Mouse (Mus musculus): ENCODE measurements at regions not wholly inside any gene's neighbourhood (a gene's known extent, or its start where the extent isn't known, plus 50 kb on each side); places are given as distances from the start of the nearest gene placed in this dataset.

DNA sequence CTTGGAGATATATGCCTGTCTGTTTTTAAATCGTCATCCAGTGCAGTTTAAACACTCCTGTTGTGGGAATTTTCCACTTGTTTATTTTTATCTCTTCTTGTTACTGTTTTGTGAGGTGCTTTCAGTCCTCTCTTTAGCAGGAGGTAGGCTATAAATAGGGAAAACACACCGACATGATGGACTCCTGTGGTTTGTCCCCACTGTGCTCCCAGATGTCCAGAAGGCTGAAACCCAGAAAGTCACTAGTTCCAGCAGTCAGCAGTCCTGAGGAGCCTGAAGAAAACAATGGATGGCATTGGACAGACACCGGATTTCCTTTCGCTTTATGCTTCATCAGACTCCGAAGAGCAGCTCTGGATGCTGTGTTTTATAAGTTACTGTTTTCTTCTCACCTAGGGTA, 55.2 kb upstream of the Armh4 start:
- intact Hi-C loops (cut with DNase I): loop anchor here (5.0 kb wide), 1 partner anchor 36 kb away; no protein-coding TSS in a partner anchor
- no peak for DNase-seq

DNA sequence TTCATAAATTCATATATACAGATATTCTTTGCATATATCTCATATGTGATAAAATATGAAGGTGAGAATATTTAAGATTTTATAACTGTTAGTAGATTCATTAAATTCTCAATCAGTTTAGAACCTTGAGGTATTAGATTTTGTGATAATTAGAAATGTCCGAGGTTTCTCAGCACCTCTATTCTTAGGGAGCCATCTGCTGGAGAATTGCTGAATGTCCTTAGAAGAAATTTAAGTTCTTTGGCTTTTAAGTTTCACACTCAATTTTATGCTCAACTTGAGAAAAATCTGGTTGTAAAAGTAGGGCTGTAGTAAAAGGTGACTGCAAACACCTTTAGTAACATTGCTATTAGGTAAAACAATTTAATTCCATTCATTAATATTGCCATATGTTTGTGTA, 51.5 kb upstream of the Armh4 start:
- intact Hi-C loops (cut with DNase I): loop anchor here (5.0 kb wide), 2 partner anchors 32 to 77 kb away; no protein-coding TSS in a partner anchor
- DNase-seq: no peak

All from heart, postnatal 14 days (tissue).